In genomic region chr15:80280646-80281045, GRCm38 (mm10) we compare ENCODE assay signal across 8 mouse cellular contexts. TPM values are rescaled to one million over a fixed set of nuclear protein-coding genes. Genes with fewer than 3 reads are reported as not detected.
DNase-seq lines count a peak whose midpoint lies in the region; ATAC-seq and TF ChIP-seq lines count a peak whose summit lies in the region.

No protein-coding gene starts in this region.

- WGBS in forebrain, embryonic 10.5 days: 27% methylated on average over 6 of the region's 6 CpGs
- WGBS in forebrain, embryonic 15.5 days: 16% methylated on average over 6 of the region's 6 CpGs
- 20% methylated on average over 6 of the region's 6 CpGs for WGBS in lung, adult 2 months
- 14% methylated on average over 6 of the region's 6 CpGs for WGBS in bone marrow, adult 2 months

- ATAC-seq in forebrain, embryonic 15.5 days (replicated peaks): no peak
- peak; percentile 63; the same call in 1 of the 2 replicates for ATAC-seq in megakaryocyte progenitor cell, adult 5-6 weeks (replicated peaks; ENCODE audit: poor library complexity)
- no peak for ATAC-seq in activated CD4-positive, CD25-positive, alpha-beta regulatory T cell, adult 4 months

- H3K9ac ChIP-seq in forebrain, embryonic 15.5 days (replicated peaks): no peak overlapping the region

- no peak overlapping the region for H3K4me3 ChIP-seq in forebrain, embryonic 10.5 days
- no peak overlapping the region for H3K4me3 ChIP-seq in forebrain, embryonic 15.5 days
- H3K4me3 ChIP-seq in lung, adult 2 months (replicated peaks; ENCODE audit: extremely low read depth, low read depth, low read length): no peak overlapping the region
- H3K4me3 ChIP-seq in bone marrow, adult 2 months (replicated peaks; ENCODE audit: control insufficient read depth, low read depth, low read length): no peak overlapping the region

- peak; percentile 60 for DNase-seq in forebrain, embryonic 10.5 days (ENCODE audit: extremely low spot score, low spot score)
- DNase-seq in lung, adult 2 months: peak; percentile 30
- no peak for DNase-seq in lung, postnatal 4 days
- DNase-seq in ovary, postnatal 10 days (ENCODE audit: low spot score): no peak

- H3K27me3 ChIP-seq in forebrain, embryonic 10.5 days (ENCODE audit: poor library complexity, severe bottlenecking): peaks cover 58% of the 10 kb centered on the region
- peaks cover 11% of the 10 kb centered on the region for H3K27me3 ChIP-seq in forebrain, embryonic 15.5 days

- H3K36me3 ChIP-seq in forebrain, embryonic 10.5 days (replicated peaks): no peaks in the 10 kb centered on the region
- no peaks in the 10 kb centered on the region for H3K36me3 ChIP-seq in forebrain, embryonic 15.5 days

- TF ChIP-seq POLR2A in lung, adult 2 months (IDR thresholded peaks at IDR 0.05; ENCODE audit: borderline replicate concordance, extremely low read depth, low read depth, low read length): no peak
- no peak for TF ChIP-seq POLR2A in bone marrow, adult 2 months (IDR thresholded peaks at IDR 0.05; ENCODE audit: borderline replicate concordance, control insufficient read depth, low read depth, low read length)

- peak; percentile 86 for TF ChIP-seq CTCF in lung, adult 2 months (IDR thresholded peaks at IDR 0.05; ENCODE audit: insufficient read depth, low read length)
- TF ChIP-seq CTCF in bone marrow, adult 2 months (IDR thresholded peaks at IDR 0.05; ENCODE audit: control insufficient read depth, insufficient read depth, low read length): peak; percentile 81

- peaks cover 7% of the 10 kb centered on the region for H3K4me1 ChIP-seq in forebrain, embryonic 10.5 days
- H3K4me1 ChIP-seq in forebrain, embryonic 15.5 days: peaks cover 4% of the 10 kb centered on the region; the same call in 1 of the 2 replicates
- H3K4me1 ChIP-seq in lung, adult 2 months (ENCODE audit: control insufficient read depth, insufficient read depth, low read length): no peaks in the 10 kb centered on the region
- H3K4me1 ChIP-seq in bone marrow, adult 2 months (ENCODE audit: control insufficient read depth, insufficient read depth, low read length): no peaks in the 10 kb centered on the region

- H3K9me3 ChIP-seq in forebrain, embryonic 10.5 days: no peaks in the 10 kb centered on the region
- no peaks in the 10 kb centered on the region for H3K9me3 ChIP-seq in forebrain, embryonic 15.5 days

- no peak overlapping the region for H3K27ac ChIP-seq in forebrain, embryonic 10.5 days
- H3K27ac ChIP-seq in forebrain, embryonic 15.5 days (replicated peaks): no peak overlapping the region
- H3K27ac ChIP-seq in bone marrow, adult 2 months (ENCODE audit: control insufficient read depth, insufficient read depth, low read depth, low read length, poor library complexity): no peak overlapping the region

- no peak overlapping the region for H3K4me2 ChIP-seq in forebrain, embryonic 15.5 days (replicated peaks)

RNA-seq across cellular contexts. Expression of gene Cacna1i, which starts 6.4 kb away (rescaled TPM):
- 0.02 and 0.04 TPM in 2 replicates for polyA plus RNA-seq in forebrain, embryonic 10.5 days (2016; fragmentation: Nextera tagmentation; extraction: Ambion mirVana)
- 0.50 and 0.57 TPM in 2 replicates for polyA plus RNA-seq in forebrain, embryonic 15.5 days (2015; fragmentation: Nextera tagmentation; extraction: Ambion mirVana)
- polyA plus RNA-seq in lung, adult 2 months (2012; rRNA removed): 0.80 and 1.2 TPM in 2 replicates
- 1.2 and 2.8 TPM in 2 replicates for polyA plus RNA-seq in bone marrow, adult 2 months (2011; ENCODE audit: insufficient read depth, insufficient read length, low replicate concordance, missing spikeins)
- total RNA-seq in megakaryocyte progenitor cell, adult 5-6 weeks (2015): not detected in 2 replicates
- total RNA-seq in megakaryocyte progenitor cell, adult 5-6 weeks (2017): not detected in 2 replicates
- polyA plus RNA-seq in activated CD4-positive, CD25-positive, alpha-beta regulatory T cell, adult 4 months (2017; shearing (Covaris generic)): under 1 TPM; 0.09 to 0.11 TPM

RNA-seq across cellular contexts. Expression of gene Rps19bp1, which starts 16.5 kb away (rescaled TPM):
- 63.5 and 66.2 TPM in 2 replicates for polyA plus RNA-seq in forebrain, embryonic 10.5 days (2016; fragmentation: Nextera tagmentation; extraction: Ambion mirVana)
- 65.3 and 70.7 TPM in 2 replicates for polyA plus RNA-seq in forebrain, embryonic 15.5 days (2015; fragmentation: Nextera tagmentation; extraction: Ambion mirVana)
- polyA plus RNA-seq in lung, adult 2 months (2012; rRNA removed): 14.4 and 15.6 TPM in 2 replicates
- polyA plus RNA-seq in bone marrow, adult 2 months (2011; ENCODE audit: insufficient read depth, insufficient read length, low replicate concordance, missing spikeins): 21.3 and 53.7 TPM in 2 replicates
- 65.0 and 68.9 TPM in 2 replicates for total RNA-seq in megakaryocyte progenitor cell, adult 5-6 weeks (2015)
- 19.5 and 43.8 TPM in 2 replicates for total RNA-seq in megakaryocyte progenitor cell, adult 5-6 weeks (2017)
- polyA plus RNA-seq in activated CD4-positive, CD25-positive, alpha-beta regulatory T cell, adult 4 months (2017; shearing (Covaris generic)): 10 to 100 TPM; 18.9 to 21.6 TPM

RNA-seq across cellular contexts. Expression of gene Atf4, which starts 25.7 kb away (rescaled TPM):
- polyA plus RNA-seq in forebrain, embryonic 10.5 days (2016; fragmentation: Nextera tagmentation; extraction: Ambion mirVana): 120 and 132 TPM in 2 replicates
- polyA plus RNA-seq in forebrain, embryonic 15.5 days (2015; fragmentation: Nextera tagmentation; extraction: Ambion mirVana): 123 and 124 TPM in 2 replicates
- polyA plus RNA-seq in lung, adult 2 months (2012; rRNA removed): 142 and 154 TPM in 2 replicates
- 248 and 280 TPM in 2 replicates for polyA plus RNA-seq in bone marrow, adult 2 months (2011; ENCODE audit: insufficient read depth, insufficient read length, low replicate concordance, missing spikeins)
- total RNA-seq in megakaryocyte progenitor cell, adult 5-6 weeks (2015): 218 and 306 TPM in 2 replicates
- 305 and 370 TPM in 2 replicates for total RNA-seq in megakaryocyte progenitor cell, adult 5-6 weeks (2017)
- 10 to 100 TPM; 74.4 to 88.7 TPM for polyA plus RNA-seq in activated CD4-positive, CD25-positive, alpha-beta regulatory T cell, adult 4 months (2017; shearing (Covaris generic))

RNA-seq across cellular contexts. Expression of gene AC140267.1, which starts 45.0 kb away (rescaled TPM):
- 3.6 and 3.7 TPM in 2 replicates for polyA plus RNA-seq in forebrain, embryonic 10.5 days (2016; fragmentation: Nextera tagmentation; extraction: Ambion mirVana)
- polyA plus RNA-seq in forebrain, embryonic 15.5 days (2015; fragmentation: Nextera tagmentation; extraction: Ambion mirVana): 4.2 TPM in 1 of 2 replicates, not detected in the other
- not detected in 2 replicates for polyA plus RNA-seq in lung, adult 2 months (2012; rRNA removed)
- polyA plus RNA-seq in bone marrow, adult 2 months (2011; ENCODE audit: insufficient read depth, insufficient read length, low replicate concordance, missing spikeins): not detected in 2 replicates
- total RNA-seq in megakaryocyte progenitor cell, adult 5-6 weeks (2015): 1.6 and 8.0 TPM in 2 replicates
- total RNA-seq in megakaryocyte progenitor cell, adult 5-6 weeks (2017): not detected in 2 replicates
- polyA plus RNA-seq in activated CD4-positive, CD25-positive, alpha-beta regulatory T cell, adult 4 months (2017; shearing (Covaris generic)): not detected

RNA-seq across cellular contexts. Expression of gene Mief1, which starts 46.8 kb away (rescaled TPM):
- polyA plus RNA-seq in forebrain, embryonic 10.5 days (2016; fragmentation: Nextera tagmentation; extraction: Ambion mirVana): 44.3 and 48.2 TPM in 2 replicates
- polyA plus RNA-seq in forebrain, embryonic 15.5 days (2015; fragmentation: Nextera tagmentation; extraction: Ambion mirVana): 41.0 and 41.6 TPM in 2 replicates
- 10.7 and 14.6 TPM in 2 replicates for polyA plus RNA-seq in lung, adult 2 months (2012; rRNA removed)
- polyA plus RNA-seq in bone marrow, adult 2 months (2011; ENCODE audit: insufficient read depth, insufficient read length, low replicate concordance, missing spikeins): 11.5 and 16.3 TPM in 2 replicates
- total RNA-seq in megakaryocyte progenitor cell, adult 5-6 weeks (2015): 18.0 and 18.2 TPM in 2 replicates
- total RNA-seq in megakaryocyte progenitor cell, adult 5-6 weeks (2017): 21.4 and 25.7 TPM in 2 replicates
- polyA plus RNA-seq in activated CD4-positive, CD25-positive, alpha-beta regulatory T cell, adult 4 months (2017; shearing (Covaris generic)): 10 to 100 TPM; 29.3 to 37.0 TPM

Comparison
In these comparisons a context has a peak if more than half of its experiments do, and no peak if none do; other contexts are left out.
1. DNase-seq: peak in forebrain, embryonic 10.5 days (single experiment) and lung, adult 2 months (single experiment); none in lung, postnatal 4 days (0 of 2) and ovary, postnatal 10 days (single experiment).